Mouse (Mus musculus): Measurements from ENCODE around the gene Tgfb1i1. TPM values are rescaled to one million over a fixed set of nuclear protein-coding genes. Genes with fewer than 3 reads are reported as not detected.

Gene Tgfb1i1
- polyA plus RNA-seq (2014; fragmentation: Illumina TruSeq; extraction: RNeasy Lipid Tissue Mini Kit (QIAGEN cat#74804); ENCODE audit: low read depth, low replicate concordance) = 0.40 TPM

DNA sequence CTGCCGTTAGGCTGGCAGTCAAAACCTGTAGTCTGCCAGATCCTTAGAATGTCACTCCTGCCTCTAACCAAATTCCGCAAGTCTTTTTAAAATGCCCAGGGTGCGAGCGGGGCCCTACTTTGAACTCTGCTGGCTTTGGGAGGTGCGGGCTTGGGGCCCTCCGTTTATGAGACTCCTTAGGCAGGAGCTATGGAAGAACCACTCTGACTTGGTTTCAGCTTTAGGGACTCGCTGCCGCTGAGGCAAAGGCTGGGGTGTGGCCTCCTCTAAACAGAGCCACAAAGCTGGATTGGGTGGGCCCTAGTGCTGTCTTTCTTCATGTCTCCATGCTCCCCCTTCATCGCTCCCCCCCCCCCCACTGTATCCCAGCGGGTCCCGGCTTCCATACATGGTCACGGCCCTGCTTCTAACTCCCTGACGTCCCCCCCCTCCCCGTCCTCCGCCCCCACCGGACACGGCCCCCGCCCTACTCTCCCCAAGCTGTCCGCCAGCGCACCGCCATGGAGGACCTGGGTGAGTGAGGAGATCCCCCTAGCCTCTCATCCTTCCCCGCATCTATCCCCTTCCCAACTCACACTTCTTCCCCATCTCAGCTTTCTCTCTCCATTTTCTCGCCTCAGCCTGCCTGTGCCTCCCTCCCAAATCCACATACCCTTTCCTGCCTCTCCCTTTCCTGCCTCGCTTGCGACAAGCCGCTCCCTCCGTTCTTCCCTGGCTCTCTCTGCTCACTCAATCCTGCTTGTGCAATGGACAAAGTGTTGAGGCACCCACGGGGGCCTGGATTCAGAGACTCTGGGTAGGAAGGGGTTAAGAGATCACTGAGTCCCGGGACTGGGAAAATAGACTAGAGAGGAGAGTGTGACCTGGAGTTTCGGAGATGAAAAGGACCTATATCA is at the start of gene Tgfb1i1:
Gene Tgfb1i1 (plus strand): TSS at position 317 of the 896 bp plus-strand sequence.

DNA sequence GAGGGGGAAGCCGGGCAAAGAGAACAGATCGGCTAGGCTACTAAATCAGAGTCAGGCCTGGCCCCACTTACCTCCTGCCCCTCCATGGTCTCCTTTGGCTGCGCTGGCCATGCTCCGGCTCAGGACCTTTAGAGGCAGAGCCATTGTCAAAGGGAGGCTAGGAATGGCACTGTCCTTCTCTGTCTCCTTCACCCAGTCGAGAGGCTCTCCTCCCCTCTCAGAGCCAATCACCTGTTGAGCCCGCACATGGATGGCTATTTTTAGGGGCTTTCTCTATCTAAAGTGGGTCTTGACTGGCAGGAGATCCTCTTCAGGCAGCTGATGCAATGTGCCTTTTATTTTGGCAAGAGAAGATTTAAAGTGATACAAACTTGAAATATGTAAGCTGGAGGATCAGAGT is 40.5 kb upstream of the Tgfb1i1 start, which contains the start of gene Cox6a2:
Gene Cox6a2 (minus strand): TSS at position 236 of the 400 bp plus-strand sequence.

DNA sequence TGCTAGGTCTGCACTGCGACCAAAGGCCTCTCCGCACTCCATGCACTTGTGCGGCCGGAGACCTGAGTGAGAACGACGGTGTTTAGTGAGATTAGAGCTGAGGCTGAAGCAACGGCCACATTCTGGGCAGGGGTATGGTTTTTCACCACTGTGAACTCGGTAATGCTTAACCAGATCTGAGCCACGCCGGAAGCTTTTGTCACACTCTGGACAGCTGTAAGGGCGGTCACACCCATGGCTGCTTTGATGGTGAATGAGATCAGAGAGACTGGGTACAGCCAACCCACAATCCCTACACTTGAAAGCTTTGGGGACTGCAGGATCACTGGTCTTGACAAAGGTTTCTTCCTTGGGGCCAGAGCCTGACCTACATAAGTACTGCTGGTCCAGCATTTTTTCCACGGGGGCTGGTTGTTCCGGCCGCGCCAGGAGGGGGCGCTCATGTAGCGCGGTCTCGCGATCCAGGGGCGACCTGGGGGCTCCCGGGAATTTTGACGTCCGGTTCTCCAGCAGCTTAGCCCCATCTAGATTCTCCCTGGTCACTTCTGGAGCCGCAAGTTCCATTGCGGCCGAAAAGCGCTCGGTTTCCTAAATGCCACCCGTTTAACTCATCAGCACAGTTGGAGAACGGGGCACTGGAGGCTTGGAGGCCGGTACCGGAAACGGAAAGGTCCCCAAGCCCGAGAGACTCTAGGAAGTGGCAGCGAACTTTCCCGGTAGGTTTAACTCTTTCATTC is 9.6 kb upstream of the Tgfb1i1 start, which contains the start of gene Armc5:
Gene Armc5 (plus strand): TSS at position 487 of the 737 bp plus-strand sequence.

GRCm38 (mm10) chr7:128237927-128238778 is 8.5 kb upstream of the Tgfb1i1 start, which contains the start of gene 9130023H24Rik:
Gene 9130023H24Rik (minus strand): TSS chr7:128238031.

DNA sequence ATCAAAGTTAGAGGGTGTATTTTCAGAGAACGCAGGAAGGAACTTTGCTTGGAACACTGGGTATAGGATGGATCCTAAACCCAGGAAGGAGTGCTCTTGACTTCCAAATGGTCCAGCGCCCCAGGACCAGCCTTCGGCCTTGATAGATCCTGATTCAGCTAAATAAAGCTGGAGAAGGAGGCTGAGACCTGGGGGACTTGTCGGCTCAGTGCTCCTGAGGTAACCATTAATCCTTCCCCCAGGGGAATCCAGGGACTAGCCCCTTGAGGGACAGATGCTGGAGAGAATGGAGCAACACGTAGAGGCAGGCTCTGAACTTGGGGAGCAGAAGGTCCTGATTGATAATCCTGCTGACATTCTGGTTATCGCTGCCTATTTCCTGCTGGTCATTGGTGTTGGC is 18.8 kb downstream of the Tgfb1i1 start, which contains the start of gene Slc5a2:
Gene Slc5a2 (plus strand): TSS at position 247 of the 400 bp plus-strand sequence.

DNA sequence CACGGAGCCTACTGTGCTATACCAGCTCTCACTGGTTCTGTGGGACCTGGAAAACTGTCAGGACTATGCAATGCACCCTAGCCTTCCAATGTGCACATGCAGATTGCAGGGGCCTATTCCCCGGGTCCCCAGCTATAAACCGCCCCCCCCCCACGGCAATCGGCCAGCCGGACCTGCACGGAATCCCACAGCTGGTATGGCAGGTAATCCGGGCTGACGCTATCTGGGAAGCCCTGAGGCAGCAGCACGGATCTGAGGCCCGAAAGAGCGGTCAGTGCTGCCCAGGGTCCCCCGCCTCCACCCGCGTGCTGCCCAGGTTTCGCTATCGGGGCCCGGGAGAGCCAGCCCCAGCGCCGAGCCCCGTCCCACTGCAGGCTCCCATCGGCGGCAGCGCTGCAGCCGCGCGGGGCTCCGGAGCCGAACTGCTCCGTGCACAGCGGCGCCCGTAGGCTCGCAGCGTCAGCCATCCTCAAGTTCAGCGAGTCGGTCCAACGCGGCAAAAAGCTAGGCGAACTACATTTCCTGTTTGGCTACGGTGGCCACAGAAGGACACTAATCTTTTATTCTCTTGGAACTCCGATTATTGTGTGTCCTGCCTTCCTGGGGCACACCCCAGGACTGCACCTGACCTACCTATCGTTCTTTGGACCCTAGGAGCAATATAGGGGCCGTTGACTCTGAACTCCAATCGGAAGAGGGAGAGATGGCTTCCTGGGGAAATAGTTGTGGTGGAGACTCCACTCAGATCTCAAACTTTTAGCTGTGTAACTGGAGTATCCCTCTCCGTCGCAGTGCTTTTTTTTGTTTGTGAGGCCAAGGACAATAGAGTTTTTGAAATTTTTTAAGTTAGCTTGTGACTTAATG is 51.2 kb downstream of the Tgfb1i1 start, which contains the start of gene BC017158:
Gene BC017158 (minus strand): TSS at position 554 of the 864 bp plus-strand sequence.

Other genes starting within 250 kb of the Tgfb1i1 start
- gene Trim72, start 242.9 kb upstream of the Tgfb1i1 start, polyA plus RNA-seq (2014; fragmentation: Illumina TruSeq; extraction: RNeasy Lipid Tissue Mini Kit (QIAGEN cat#74804); ENCODE audit: low read depth, low replicate concordance) = not detected
- 0.42 TPM for gene Itgam, start 184.2 kb upstream of the Tgfb1i1 start, polyA plus RNA-seq (2014; fragmentation: Illumina TruSeq; extraction: RNeasy Lipid Tissue Mini Kit (QIAGEN cat#74804); ENCODE audit: low read depth, low replicate concordance)
- gene Gm49368, start 184.1 kb upstream of the Tgfb1i1 start, polyA plus RNA-seq (2014; fragmentation: Illumina TruSeq; extraction: RNeasy Lipid Tissue Mini Kit (QIAGEN cat#74804); ENCODE audit: low read depth, low replicate concordance) = not detected
- 0.29 TPM for gene Itgax, start 117.3 kb upstream of the Tgfb1i1 start, polyA plus RNA-seq (2014; fragmentation: Illumina TruSeq; extraction: RNeasy Lipid Tissue Mini Kit (QIAGEN cat#74804); ENCODE audit: low read depth, low replicate concordance)
- gene Itgad, start 92.4 kb upstream of the Tgfb1i1 start, polyA plus RNA-seq (2014; fragmentation: Illumina TruSeq; extraction: RNeasy Lipid Tissue Mini Kit (QIAGEN cat#74804); ENCODE audit: low read depth, low replicate concordance) = not detected
- gene Cox6a2, start 40.4 kb upstream of the Tgfb1i1 start, polyA plus RNA-seq (2014; fragmentation: Illumina TruSeq; extraction: RNeasy Lipid Tissue Mini Kit (QIAGEN cat#74804); ENCODE audit: low read depth, low replicate concordance) = not detected
- 0.13 TPM for gene Armc5, start 9.5 kb upstream of the Tgfb1i1 start, polyA plus RNA-seq (2014; fragmentation: Illumina TruSeq; extraction: RNeasy Lipid Tissue Mini Kit (QIAGEN cat#74804); ENCODE audit: low read depth, low replicate concordance)
- gene 9130023H24Rik, start 8.8 kb upstream of the Tgfb1i1 start, polyA plus RNA-seq (2014; fragmentation: Illumina TruSeq; extraction: RNeasy Lipid Tissue Mini Kit (QIAGEN cat#74804); ENCODE audit: low read depth, low replicate concordance) = 2.1 TPM
- gene Slc5a2, start 18.8 kb downstream of the Tgfb1i1 start, polyA plus RNA-seq (2014; fragmentation: Illumina TruSeq; extraction: RNeasy Lipid Tissue Mini Kit (QIAGEN cat#74804); ENCODE audit: low read depth, low replicate concordance) = not detected
- gene BC017158, start 51.4 kb downstream of the Tgfb1i1 start, polyA plus RNA-seq (2014; fragmentation: Illumina TruSeq; extraction: RNeasy Lipid Tissue Mini Kit (QIAGEN cat#74804); ENCODE audit: low read depth, low replicate concordance) = 3.4 TPM
- gene Rgs10, start 171.9 kb downstream of the Tgfb1i1 start, polyA plus RNA-seq (2014; fragmentation: Illumina TruSeq; extraction: RNeasy Lipid Tissue Mini Kit (QIAGEN cat#74804); ENCODE audit: low read depth, low replicate concordance) = 3.2 TPM
- 106 TPM for gene Tial1, start 214.9 kb downstream of the Tgfb1i1 start, polyA plus RNA-seq (2014; fragmentation: Illumina TruSeq; extraction: RNeasy Lipid Tissue Mini Kit (QIAGEN cat#74804); ENCODE audit: low read depth, low replicate concordance)